Comparison of ENCODE assay signal across 10 mouse cellular contexts in the genomic region with DNA sequence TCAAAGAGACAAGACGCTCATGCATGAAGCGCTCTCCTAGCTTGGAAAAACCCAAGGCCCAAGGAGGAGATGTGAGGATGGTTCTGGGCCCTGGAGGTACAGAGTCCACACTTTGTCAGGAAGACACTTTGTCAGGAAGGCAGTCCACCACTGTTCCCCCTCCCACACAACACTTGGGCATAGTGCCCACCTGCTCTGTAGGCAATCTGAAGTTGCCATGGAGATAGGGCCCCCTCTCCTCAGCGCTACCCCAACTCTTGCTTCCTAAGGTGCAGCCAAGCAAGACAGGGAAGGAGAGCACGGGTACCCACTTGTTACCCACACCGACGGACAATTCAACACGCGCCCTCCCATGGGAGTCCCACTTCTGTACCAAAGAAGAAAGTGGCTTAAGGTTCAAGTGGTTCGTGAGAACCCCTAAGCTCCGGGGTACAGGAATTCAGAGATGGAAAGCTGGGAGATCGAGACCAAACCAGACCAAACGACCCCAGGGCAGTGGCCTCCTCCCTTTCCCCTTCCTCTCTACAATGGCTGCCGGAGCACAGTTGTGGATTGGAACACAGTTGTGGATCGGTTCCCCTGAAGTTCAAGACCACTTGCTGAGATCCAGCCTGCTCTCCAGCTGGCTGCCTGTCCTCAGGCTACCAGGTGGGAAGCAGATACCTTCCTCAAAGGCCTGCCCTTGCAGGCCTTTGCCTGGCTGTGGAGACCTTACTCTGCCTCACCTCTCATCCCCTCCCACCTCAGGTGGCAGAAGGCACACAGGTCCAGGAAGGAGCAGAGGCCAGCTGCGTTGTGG. TPM values are rescaled to one million over a fixed set of nuclear protein-coding genes. Genes with fewer than 3 reads are reported as not detected.
A peak's percentile ranks its signal among the peaks of the same experiment; 100 is the strongest.
DNase-seq lines count a peak whose midpoint lies in the region; ATAC-seq and TF ChIP-seq lines count a peak whose summit lies in the region.
"Had no signal": no experiment of that assay in that cellular context is flagged by ENCODE, and none has a peak within 500 bp of the region (broad histone marks: within the 10 kb centered on the region; RNA-seq: fewer than 3 reads in every experiment).

No protein-coding gene starts in this region.

- H3K4me2 ChIP-seq in forebrain, postnatal 0 days (ENCODE audit: low read depth): no peak overlapping the region
- H3K4me2 ChIP-seq in forebrain, embryonic 16.5 days (ENCODE audit: low read length): no peak overlapping the region
- no peak overlapping the region for H3K4me2 ChIP-seq in kidney, postnatal 0 days (ENCODE audit: low read length)
- H3K4me2 ChIP-seq: midbrain, embryonic 11.5 days had no signal

- no peak for TF ChIP-seq CTCF in forebrain, postnatal 0 days (IDR thresholded peaks at IDR 0.05; ENCODE audit: low read depth)
- TF ChIP-seq CTCF in left cerebral cortex, adult 2 months (IDR thresholded peaks at IDR 0.05): no peak
- no peak for TF ChIP-seq CTCF in kidney, postnatal 0 days (IDR thresholded peaks at IDR 0.05; ENCODE audit: low read depth)

- H3K4me3 ChIP-seq in forebrain, postnatal 0 days (ENCODE audit: low read depth, low read length): no peak overlapping the region
- H3K4me3 ChIP-seq in forebrain, embryonic 16.5 days (replicated peaks; ENCODE audit: low read length): no peak overlapping the region
- H3K4me3 ChIP-seq in left cerebral cortex, adult 2 months: no peak overlapping the region
- no peak overlapping the region for H3K4me3 ChIP-seq in brown adipose tissue, adult 24 weeks (ENCODE audit: insufficient read depth, low read depth, low read length)
- no peak overlapping the region for H3K4me3 ChIP-seq in kidney, postnatal 0 days (replicated peaks; ENCODE audit: low read depth, low read length)

- 0 out of 2 replicates have a peak, but pooled peaks cover under 1% of the 10 kb centered on the region for H3K27me3 ChIP-seq in forebrain, postnatal 0 days (ENCODE audit: insufficient read depth, low read length)
- no peaks in the 10 kb centered on the region; the same call in 1 of the 2 replicates for H3K27me3 ChIP-seq in forebrain, embryonic 16.5 days (replicated peaks; ENCODE audit: control insufficient read depth, insufficient read depth, low read length)
- no peaks in the 10 kb centered on the region for H3K27me3 ChIP-seq in kidney, postnatal 0 days (ENCODE audit: insufficient read depth, low read length)

- no peaks in the 10 kb centered on the region; the same call in 1 of the 2 replicates for H3K4me1 ChIP-seq in forebrain, postnatal 0 days (ENCODE audit: insufficient read depth)
- peaks cover 12% of the 10 kb centered on the region for H3K4me1 ChIP-seq in forebrain, embryonic 16.5 days (replicated peaks; ENCODE audit: control insufficient read depth, insufficient read depth, low read length)
- peaks cover 61% of the 10 kb centered on the region for H3K4me1 ChIP-seq in brown adipose tissue, adult 24 weeks (ENCODE audit: control insufficient read depth, insufficient read depth, insufficient read length, low read length)
- peaks cover 58% of the 10 kb centered on the region for H3K4me1 ChIP-seq in kidney, postnatal 0 days (replicated peaks; ENCODE audit: insufficient read depth, low read length)

- H3K36me3 ChIP-seq in forebrain, postnatal 0 days (ENCODE audit: insufficient read depth): no peaks in the 10 kb centered on the region
- H3K36me3 ChIP-seq in forebrain, embryonic 16.5 days (ENCODE audit: control insufficient read depth, insufficient read depth): no peaks in the 10 kb centered on the region
- H3K36me3 ChIP-seq in kidney, postnatal 0 days (ENCODE audit: insufficient read depth, low read length): no peaks in the 10 kb centered on the region

- no peak overlapping the region for H3K27ac ChIP-seq in forebrain, postnatal 0 days (ENCODE audit: low read depth, low read length)
- no peak overlapping the region for H3K27ac ChIP-seq in forebrain, embryonic 16.5 days (ENCODE audit: low read length)
- H3K27ac ChIP-seq in left cerebral cortex, adult 2 months: peak overlapping the region; percentile 57; the same call in 1 of the 2 replicates
- H3K27ac ChIP-seq in brown adipose tissue, adult 24 weeks (replicated peaks; ENCODE audit: low read depth, low read length): peak overlapping the region; percentile 95
- peak overlapping the region; percentile 87 for H3K27ac ChIP-seq in kidney, postnatal 0 days

- no peak overlapping the region for H3K9ac ChIP-seq in forebrain, postnatal 0 days
- H3K9ac ChIP-seq in forebrain, embryonic 16.5 days (replicated peaks; ENCODE audit: low read depth, low read length): no peak overlapping the region
- H3K9ac ChIP-seq in kidney, postnatal 0 days (ENCODE audit: low read depth, low read length): no peak overlapping the region

- intact Hi-C loops in left cerebral cortex, adult 2 months (cut with DNase I): no loop called here
- intact Hi-C loops in left cerebral cortex, postnatal 14 days (cut with DNase I): no loop called here

- WGBS in forebrain, postnatal 0 days: 77% methylated on average over 15 of the region's 15 CpGs
- 79% methylated on average over 15 of the region's 15 CpGs for whole genome bisulfite sequencing in forebrain, embryonic 16.5 days
- 68% methylated on average over 15 of the region's 15 CpGs for WGBS in kidney, postnatal 0 days

- H3K9me3 ChIP-seq in forebrain, postnatal 0 days (ENCODE audit: low read length): no peaks in the 10 kb centered on the region
- no peaks in the 10 kb centered on the region for H3K9me3 ChIP-seq in forebrain, embryonic 16.5 days (ENCODE audit: control insufficient read depth, low read length)
- H3K9me3 ChIP-seq in kidney, postnatal 0 days (replicated peaks; ENCODE audit: low read length): no peaks in the 10 kb centered on the region

- no peak for DNase-seq in forebrain, postnatal 0 days
- no peak for DNase-seq in left cerebral cortex, adult 2 months (ENCODE audit: extremely low spot score in 1 of 2, low spot score in 2 of 2)
- DNase-seq in left cerebral cortex, postnatal 14 days (ENCODE audit: low spot score in 2 of 2): no peak
- no peak for DNase-seq in kidney, postnatal 0 days (ENCODE audit: low spot score)
- no peak for DNase-seq in spleen, postnatal 14 days (ENCODE audit: low spot score in 2 of 2)
- no peak for DNase-seq in adrenal gland, postnatal 4 days (ENCODE audit: low spot score in 2 of 2)
- DNase-seq: cerebellum, adult 11-12 months had no signal

- ATAC-seq in forebrain, postnatal 0 days: peak; percentile 17; the same call in 1 of the 2 replicates
- no peak for ATAC-seq in forebrain, embryonic 16.5 days
- ATAC-seq in kidney, postnatal 0 days (replicated peaks; ENCODE audit: low FRiP score, low read depth): no peak

RNA-seq across cellular contexts. Expression of gene Lama5, which starts 6.3 kb away (rescaled TPM):
- total RNA-seq in forebrain, postnatal 0 days (2014; rRNA removed): 3.5 and 8.9 TPM in 2 replicates
- polyA plus RNA-seq in forebrain, postnatal 0 days (2015; fragmentation: Nextera tagmentation; extraction: Ambion mirVana): 1.4 and 1.7 TPM in 2 replicates
- 3.0 and 3.2 TPM in 2 replicates for polyA plus RNA-seq in forebrain, embryonic 16.5 days (2015; fragmentation: Nextera tagmentation; extraction: Ambion mirVana)
- total RNA-seq in left cerebral cortex, adult 2 months (2021): 10 to 100 TPM in 1 of 2 experiments, 1 to 10 TPM in 1; 9.5 to 11.2 TPM
- total RNA-seq in left cerebral cortex, postnatal 14 days (2021): 1 to 10 TPM; 8.0 to 9.7 TPM
- 3.2 and 7.3 TPM in 2 replicates for polyA plus RNA-seq in brown adipose tissue, adult 24 weeks (2012; ENCODE audit: insufficient read depth, insufficient read length, missing spikeins)
- 48.6 and 62.4 TPM in 2 replicates for polyA plus RNA-seq in kidney, postnatal 0 days (2015; fragmentation: Nextera tagmentation; extraction: Ambion mirVana)
- 10 to 100 TPM; 47.5 to 66.5 TPM for total RNA-seq in adrenal gland, postnatal 4 days (2021)

RNA-seq across cellular contexts. Expression of gene Rps21, which starts 37.8 kb away (rescaled TPM):
- 848 and 1,386 TPM in 2 replicates for total RNA-seq in forebrain, postnatal 0 days (2014; rRNA removed)
- polyA plus RNA-seq in forebrain, postnatal 0 days (2015; fragmentation: Nextera tagmentation; extraction: Ambion mirVana): 439 and 570 TPM in 2 replicates
- 305 and 334 TPM in 2 replicates for polyA plus RNA-seq in forebrain, embryonic 16.5 days (2015; fragmentation: Nextera tagmentation; extraction: Ambion mirVana)
- total RNA-seq in left cerebral cortex, adult 2 months (2021): 100 to 1,000 TPM; 682 to 702 TPM
- 100 to 1,000 TPM; 565 to 568 TPM for total RNA-seq in left cerebral cortex, postnatal 14 days (2021)
- 875 and 1,284 TPM in 2 replicates for polyA plus RNA-seq in brown adipose tissue, adult 24 weeks (2012; ENCODE audit: insufficient read depth, insufficient read length, missing spikeins)
- polyA plus RNA-seq in kidney, postnatal 0 days (2015; fragmentation: Nextera tagmentation; extraction: Ambion mirVana): 737 and 848 TPM in 2 replicates
- 1,000 to 10,000 TPM; 1,005 to 1,051 TPM for total RNA-seq in adrenal gland, postnatal 4 days (2021)

RNA-seq across cellular contexts. Expression of gene Adrm1, which starts 48.1 kb away (rescaled TPM):
- 133 and 168 TPM in 2 replicates for total RNA-seq in forebrain, postnatal 0 days (2014; rRNA removed)
- 219 and 222 TPM in 2 replicates for polyA plus RNA-seq in forebrain, postnatal 0 days (2015; fragmentation: Nextera tagmentation; extraction: Ambion mirVana)
- polyA plus RNA-seq in forebrain, embryonic 16.5 days (2015; fragmentation: Nextera tagmentation; extraction: Ambion mirVana): 189 and 202 TPM in 2 replicates
- total RNA-seq in left cerebral cortex, adult 2 months (2021): 100 to 1,000 TPM in 1 of 2 experiments, 10 to 100 TPM in 1; 96.4 to 101 TPM
- 100 to 1,000 TPM; 104 to 109 TPM for total RNA-seq in left cerebral cortex, postnatal 14 days (2021)
- 65.9 and 105 TPM in 2 replicates for polyA plus RNA-seq in brown adipose tissue, adult 24 weeks (2012; ENCODE audit: insufficient read depth, insufficient read length, missing spikeins)
- polyA plus RNA-seq in kidney, postnatal 0 days (2015; fragmentation: Nextera tagmentation; extraction: Ambion mirVana): 170 and 185 TPM in 2 replicates
- 100 to 1,000 TPM; 128 to 136 TPM for total RNA-seq in adrenal gland, postnatal 4 days (2021)

RNA-seq across cellular contexts. Expression of gene Cables2, which starts 54.0 kb away (rescaled TPM):
- total RNA-seq in forebrain, postnatal 0 days (2014; rRNA removed): 46.6 and 58.8 TPM in 2 replicates
- 21.1 and 28.4 TPM in 2 replicates for polyA plus RNA-seq in forebrain, postnatal 0 days (2015; fragmentation: Nextera tagmentation; extraction: Ambion mirVana)
- 16.1 and 18.5 TPM in 2 replicates for polyA plus RNA-seq in forebrain, embryonic 16.5 days (2015; fragmentation: Nextera tagmentation; extraction: Ambion mirVana)
- total RNA-seq in left cerebral cortex, adult 2 months (2021): 10 to 100 TPM; 26.0 to 29.0 TPM
- total RNA-seq in left cerebral cortex, postnatal 14 days (2021): 10 to 100 TPM; 30.4 to 34.6 TPM
- polyA plus RNA-seq in brown adipose tissue, adult 24 weeks (2012; ENCODE audit: insufficient read depth, insufficient read length, missing spikeins): 4.6 and 5.1 TPM in 2 replicates
- polyA plus RNA-seq in kidney, postnatal 0 days (2015; fragmentation: Nextera tagmentation; extraction: Ambion mirVana): 12.0 and 13.1 TPM in 2 replicates
- total RNA-seq in adrenal gland, postnatal 4 days (2021): 10 to 100 TPM; 19.8 to 21.2 TPM

Comparison
In these comparisons a context has a peak if more than half of its experiments do, and no peak if none do; other contexts are left out.
1. H3K27ac ChIP-seq: peak in left cerebral cortex, adult 2 months (single experiment), brown adipose tissue, adult 24 weeks (single experiment) and kidney, postnatal 0 days (single experiment); none in forebrain, postnatal 0 days (single experiment) and forebrain, embryonic 16.5 days (single experiment).